Mouse (Mus musculus) neural tube, embryonic 12.5 days (tissue): ENCODE data around the gene Map2k5. TPM values are rescaled to one million over a fixed set of nuclear protein-coding genes. Genes with fewer than 3 reads are reported as not detected.

Source experiments
- ATAC-seq: fragments of 200-750 bp; cut with Nextera tagmentation; 2 replicates; pipeline ENCODE4 v1.8.0; 2017; ENCODE audit warnings: low read depth, mild to moderate bottlenecking, moderate TSS enrichment, moderate library complexity; ENCODE audit not compliant: low FRiP score
- H3K27ac ChIP-seq: fragments of 300-500 bp; sonication (generic); 2 replicates; pipeline ENCODE4 v1.5.1; 2016
- H3K27me3 ChIP-seq: fragments of 300-500 bp; sonication (generic); replicated peaks from 2 replicates; pipeline ENCODE4 v1.6.1; 2016; ENCODE audit warnings: mild to moderate bottlenecking
- H3K36me3 ChIP-seq: fragments of 300-500 bp; sonication (generic); 2 replicates; pipeline ENCODE4 v1.6.1; 2016; ENCODE audit warnings: mild to moderate bottlenecking
- H3K4me1 ChIP-seq: fragments of 300-500 bp; sonication (generic); 2 replicates; pipeline ENCODE4 v1.6.1; 2016
- H3K4me2 ChIP-seq: fragments of 300-500 bp; sonication (generic); replicated peaks from 2 replicates; pipeline ENCODE4 v1.6.1; 2016; ENCODE audit warnings: mild to moderate bottlenecking
- H3K4me3 ChIP-seq: fragments of 300-500 bp; sonication (generic); 2 replicates; pipeline ENCODE4 v1.5.1; 2016
- H3K9ac ChIP-seq: fragments of 300-500 bp; sonication (generic); 2 replicates; pipeline ENCODE4 v1.6.1; 2016; ENCODE audit warnings: mild to moderate bottlenecking
- H3K9me3 ChIP-seq: fragments of 300-500 bp; sonication (generic); 2 replicates; pipeline ENCODE4 v1.6.1; 2016; ENCODE audit warnings: mild to moderate bottlenecking
- WGBS: fragments of 180-500 bp; shearing (Covaris S2); methylation state at CpG from one replicate; pipeline ENCODE4 v1.1.7; 2016; 5-methylcytosine and 5-hydroxymethylcytosine counted together
- polyA plus RNA-seq: library from polyadenylated mRNA; unstranded; fragments of >200 nt; fragmentation: Nextera tagmentation; extraction: Ambion mirVana; gene quantifications from 2 replicates; pipeline ENCODE4 v1.2.1, GENCODE M21; 2016

The Map2k5 gene
- polyA plus RNA-seq, 1 experiment from 2014 or later = 45.9 TPM

DNA sequence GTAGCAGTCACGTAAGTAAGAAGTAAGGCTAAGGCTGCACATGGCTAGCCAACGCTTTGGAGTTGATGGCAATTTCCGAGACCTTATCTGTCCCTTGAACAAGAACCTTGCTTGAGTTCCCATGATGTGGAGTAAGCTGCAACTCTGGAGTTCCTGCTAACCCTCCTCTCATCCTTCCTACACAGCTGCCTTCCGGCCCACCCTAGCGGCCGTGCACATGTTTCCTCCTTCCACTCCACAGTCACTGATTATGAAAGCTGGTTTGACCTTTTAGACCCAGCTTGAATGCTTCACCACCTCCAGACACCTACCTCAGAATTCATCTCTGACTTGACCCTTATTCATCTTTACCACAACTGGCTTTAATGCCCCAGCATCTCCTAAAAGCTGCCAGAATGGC lies 82.9 kb downstream of the Map2k5 start:
- no peak for ATAC-seq
- Histone ChIP-seq H3K27me3 (no peaks in the 10 kb centered on the region), H3K27ac (no peak overlapping the region), H3K9ac (no peak overlapping the region), H3K4me2 (no peak overlapping the region), H3K4me1 (peaks cover 18% of the 10 kb centered on the region; the same call in 1 of the 2 replicates), H3K9me3 (no peaks in the 10 kb centered on the region), H3K4me3 (no peak overlapping the region), H3K36me3 (peaks cover 8% of the 10 kb centered on the region; the same call in 1 of the 2 replicates)
- 75% methylated on average over 6 of the region's 6 CpGs for WGBS

DNA sequence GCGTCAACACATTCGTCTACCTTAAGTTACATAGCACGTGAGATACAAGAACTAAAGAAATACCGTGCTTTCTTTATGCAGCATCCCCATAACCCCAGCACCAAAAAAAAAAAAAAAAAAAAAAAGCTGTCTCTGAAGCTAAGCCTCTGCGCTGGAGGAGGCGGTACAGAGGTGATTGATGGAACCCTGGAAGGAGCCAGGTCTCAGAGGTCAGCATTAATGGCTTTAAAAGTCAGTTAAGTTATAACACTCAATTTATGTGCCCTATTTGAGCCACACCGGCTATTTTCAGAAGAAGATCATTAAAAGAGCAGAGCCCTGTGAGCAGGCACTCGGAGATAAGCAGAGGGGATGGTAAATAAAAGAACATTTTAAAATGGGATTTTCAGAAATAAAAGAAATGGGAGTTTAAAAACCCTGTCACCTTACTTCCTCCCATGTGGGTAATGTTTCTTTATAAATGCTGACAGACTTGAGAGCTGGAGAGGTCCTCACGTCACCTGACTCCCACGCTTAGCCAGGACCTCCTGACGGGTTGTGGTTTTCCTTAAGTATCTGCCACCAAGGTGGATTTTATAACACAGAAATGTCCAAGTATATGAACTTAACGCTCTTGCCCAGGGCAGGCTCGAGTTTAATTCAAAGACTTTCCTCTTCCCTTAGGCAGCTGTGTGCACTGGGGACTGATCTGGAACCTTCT lies 83.8 kb downstream of the Map2k5 start:
- Histone ChIP-seq H3K4me2 (no peak overlapping the region), H3K4me1 (peaks cover 18% of the 10 kb centered on the region; the same call in 1 of the 2 replicates), H3K9ac (no peak overlapping the region), H3K9me3 (no peaks in the 10 kb centered on the region), H3K36me3 (peaks cover 8% of the 10 kb centered on the region; the same call in 1 of the 2 replicates), H3K27me3 (no peaks in the 10 kb centered on the region), H3K27ac (no peak overlapping the region), H3K4me3 (no peak overlapping the region)
- no peak for ATAC-seq
- WGBS = 14% methylated on average over 13 of the region's 13 CpGs

DNA sequence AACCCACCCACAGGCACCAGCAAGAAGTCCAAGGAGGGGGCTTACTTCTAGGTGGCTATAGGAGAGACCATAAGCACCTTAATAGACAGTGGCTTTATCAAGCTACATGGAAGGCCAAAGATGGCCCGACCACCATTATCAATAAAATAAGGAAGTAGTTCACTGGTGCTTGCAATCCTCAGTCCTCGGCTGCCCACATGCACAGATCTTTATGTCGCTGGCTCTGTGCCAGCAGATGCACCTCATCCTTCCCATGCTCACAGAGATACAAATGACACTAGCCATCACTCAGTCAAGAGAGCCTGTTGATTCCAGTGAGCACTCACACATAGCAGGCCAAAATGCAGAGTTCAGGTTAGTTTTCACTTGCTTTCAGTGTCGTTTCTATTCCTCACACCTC lies 89.0 kb downstream of the Map2k5 start:
- ATAC-seq = no peak
- WGBS = 95% methylated on average over 4 of the region's 4 CpGs
- no peak overlapping the region for H3K4me2 ChIP-seq
- H3K27me3 ChIP-seq = no peaks in the 10 kb centered on the region
- H3K36me3 ChIP-seq = peaks cover 8% of the 10 kb centered on the region; the same call in 1 of the 2 replicates
- no peaks in the 10 kb centered on the region for H3K4me1 ChIP-seq
- H3K9me3 ChIP-seq = no peaks in the 10 kb centered on the region
- no peak overlapping the region for H3K4me3 ChIP-seq
- H3K9ac ChIP-seq = no peak overlapping the region
- H3K27ac ChIP-seq = no peak overlapping the region

DNA sequence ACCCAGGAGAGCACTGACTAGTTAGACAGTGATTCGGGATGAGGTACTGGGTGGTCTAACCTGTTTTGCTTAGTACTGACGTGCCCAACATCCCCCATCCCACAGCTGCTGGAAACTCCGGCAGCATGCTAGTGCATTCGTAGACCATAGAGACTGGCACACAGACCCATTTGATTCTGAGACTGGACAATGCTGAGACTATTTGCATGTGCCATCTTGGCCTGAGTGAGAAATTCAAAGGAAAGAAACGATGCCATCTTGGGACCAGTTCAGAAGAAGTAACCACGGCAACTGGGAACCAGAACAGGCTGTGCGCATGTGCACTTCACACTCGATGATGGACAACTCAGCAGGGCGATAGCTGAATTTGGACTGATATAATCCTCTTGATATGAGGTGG lies 93.3 kb downstream of the Map2k5 start:
- no peak overlapping the region for H3K27ac ChIP-seq
- H3K36me3 ChIP-seq = peaks cover 8% of the 10 kb centered on the region
- no peaks in the 10 kb centered on the region for H3K27me3 ChIP-seq
- no peak overlapping the region for H3K4me2 ChIP-seq
- 85% methylated on average over 9 of the region's 9 CpGs for WGBS
- no peaks in the 10 kb centered on the region for H3K9me3 ChIP-seq
- H3K9ac ChIP-seq = no peak overlapping the region
- no peak overlapping the region for H3K4me3 ChIP-seq
- H3K4me1 ChIP-seq = no peaks in the 10 kb centered on the region
- no peak for ATAC-seq

DNA sequence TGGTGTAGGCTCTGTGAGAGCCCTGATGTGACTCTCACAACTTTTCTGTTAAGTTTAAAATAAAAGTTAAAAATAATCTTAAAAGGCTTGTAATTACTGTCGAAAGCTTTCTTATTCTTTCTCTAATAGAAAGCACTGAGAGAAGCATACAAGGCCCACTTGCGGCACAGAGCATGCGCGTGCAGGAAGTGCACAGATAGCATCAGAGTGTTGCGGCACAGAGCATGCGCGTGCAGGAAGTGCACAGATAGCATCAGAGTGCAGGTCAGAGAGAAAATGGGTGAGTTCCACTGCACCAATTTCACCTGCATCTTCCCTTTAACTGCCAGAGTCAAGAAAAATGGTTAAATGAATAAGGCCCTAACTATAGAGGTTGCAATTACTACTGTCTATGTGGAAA lies 95.7 kb downstream of the Map2k5 start:
- no peaks in the 10 kb centered on the region for H3K4me1 ChIP-seq
- 97% methylated on average over 7 of the region's 7 CpGs for WGBS
- H3K27me3 ChIP-seq = no peaks in the 10 kb centered on the region
- H3K27ac ChIP-seq = no peak overlapping the region
- H3K9ac ChIP-seq = no peak overlapping the region
- H3K4me3 ChIP-seq = no peak overlapping the region
- peaks cover 8% of the 10 kb centered on the region for H3K36me3 ChIP-seq
- no peaks in the 10 kb centered on the region for H3K9me3 ChIP-seq
- no peak overlapping the region for H3K4me2 ChIP-seq
- no peak for ATAC-seq

DNA sequence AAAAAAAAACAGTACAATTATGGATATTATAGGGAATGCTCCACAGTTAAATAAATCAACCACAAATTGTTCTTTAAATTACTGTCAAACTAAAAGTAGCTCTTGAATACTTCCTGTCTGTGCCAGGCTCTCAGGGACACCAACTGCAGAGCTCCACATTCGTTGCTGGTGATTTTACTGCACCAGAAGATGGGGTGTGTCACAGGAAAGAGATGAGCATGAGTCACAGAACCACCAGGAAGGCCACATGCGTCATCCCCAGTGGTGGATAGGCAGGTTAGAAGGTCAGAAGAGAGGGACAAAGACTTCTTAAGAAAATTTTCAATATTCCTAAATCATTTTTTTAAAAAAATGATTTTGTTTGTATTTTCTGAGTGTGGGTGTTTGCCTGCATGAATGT lies 96.6 kb downstream of the Map2k5 start:
- ATAC-seq = no peak
- Histone ChIP-seq H3K9ac (no peak overlapping the region), H3K27ac (no peak overlapping the region), H3K4me2 (no peak overlapping the region), H3K36me3 (peaks cover 8% of the 10 kb centered on the region), H3K27me3 (no peaks in the 10 kb centered on the region), H3K4me1 (no peaks in the 10 kb centered on the region), H3K4me3 (no peak overlapping the region), H3K9me3 (no peaks in the 10 kb centered on the region)
- 90% methylated on average over 2 of the region's 2 CpGs for WGBS

DNA sequence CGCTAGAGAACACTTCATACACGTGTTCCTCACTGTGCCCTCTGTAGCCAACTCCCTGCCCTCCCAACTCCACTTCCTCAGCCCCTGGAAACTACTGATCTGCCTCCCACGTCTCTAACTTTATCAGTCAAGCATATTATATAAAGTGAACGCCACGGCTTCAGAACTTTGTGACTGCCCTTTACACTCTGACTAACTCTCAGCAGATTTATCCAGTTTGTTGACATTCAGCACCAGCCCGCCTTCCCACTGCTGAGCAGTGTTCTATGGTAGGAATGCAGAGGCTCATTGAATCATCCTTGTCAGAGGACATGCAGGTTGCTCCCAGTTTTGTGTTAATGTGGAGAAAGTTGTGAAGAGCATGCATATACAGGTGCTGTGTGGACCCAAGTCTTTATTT lies 103.9 kb downstream of the Map2k5 start:
- Histone ChIP-seq H3K36me3 (no peaks in the 10 kb centered on the region), H3K27ac (no peak overlapping the region), H3K4me3 (no peak overlapping the region), H3K27me3 (no peaks in the 10 kb centered on the region), H3K4me1 (peaks cover 19% of the 10 kb centered on the region), H3K9me3 (no peaks in the 10 kb centered on the region), H3K4me2 (no peak overlapping the region), H3K9ac (no peak overlapping the region)
- WGBS = 90% methylated on average over 6 of the region's 6 CpGs
- no peak for ATAC-seq

DNA sequence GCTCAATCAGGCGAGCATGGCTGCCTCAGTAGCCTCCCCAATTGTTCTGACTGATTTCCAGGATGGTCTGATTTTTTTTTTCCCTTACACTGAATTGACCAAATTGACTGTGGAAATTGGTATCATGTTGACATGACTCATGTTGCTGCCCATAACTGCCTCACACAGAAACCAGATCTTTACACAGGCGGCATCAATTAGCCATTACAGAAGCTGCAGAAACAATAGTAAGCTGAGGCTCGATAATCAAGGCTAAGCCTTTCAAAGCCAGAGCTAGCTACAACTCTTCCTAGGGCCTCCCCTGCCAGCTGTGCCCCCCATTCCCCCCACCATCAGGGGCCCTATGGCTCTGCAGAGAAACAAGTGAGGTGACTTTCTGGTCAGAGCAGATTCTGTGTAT lies 107.9 kb downstream of the Map2k5 start:
- WGBS = 29% methylated on average over 3 of the region's 3 CpGs
- no peak overlapping the region for H3K27ac ChIP-seq

DNA sequence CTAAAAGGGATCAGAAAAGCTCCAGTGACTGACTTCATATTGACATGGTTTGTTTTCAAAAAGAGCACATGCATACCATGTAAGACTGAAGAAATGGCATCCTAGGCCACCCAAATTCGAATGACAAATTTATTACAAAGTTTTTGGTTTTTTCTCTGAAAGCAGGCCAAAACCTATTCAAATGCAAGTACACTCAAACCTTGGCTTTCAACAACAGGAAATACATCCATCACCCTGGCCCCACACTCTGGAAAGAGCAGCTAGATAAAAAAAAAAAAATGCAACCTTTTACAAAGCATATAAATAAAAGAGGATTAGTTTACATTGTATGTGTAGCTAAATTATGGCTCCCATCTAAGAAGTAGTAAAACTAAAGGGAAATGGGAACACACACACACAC lies 114.5 kb downstream of the Map2k5 start:
- no peak overlapping the region for H3K9ac ChIP-seq
- no peak for ATAC-seq
- H3K4me1 ChIP-seq = 0 out of 2 replicates have a peak, but pooled peaks cover 3% of the 10 kb centered on the region
- H3K27ac ChIP-seq = no peak overlapping the region
- no peak overlapping the region for H3K4me3 ChIP-seq
- no peak overlapping the region for H3K4me2 ChIP-seq
- 84% methylated on average over 1 of the region's 1 CpGs for WGBS
- H3K27me3 ChIP-seq = no peaks in the 10 kb centered on the region
- no peaks in the 10 kb centered on the region for H3K9me3 ChIP-seq
- no peaks in the 10 kb centered on the region for H3K36me3 ChIP-seq

More for the DNA sequence above, 107.9 kb downstream of the Map2k5 start:
- no peaks in the 10 kb centered on the region for H3K9me3 ChIP-seq
- no peak for ATAC-seq
- H3K4me3 ChIP-seq = no peak overlapping the region
- peaks cover 19% of the 10 kb centered on the region for H3K4me1 ChIP-seq
- no peak overlapping the region for H3K9ac ChIP-seq
- no peak overlapping the region for H3K4me2 ChIP-seq
- H3K27me3 ChIP-seq = no peaks in the 10 kb centered on the region
- H3K36me3 ChIP-seq = no peaks in the 10 kb centered on the region

DNA sequence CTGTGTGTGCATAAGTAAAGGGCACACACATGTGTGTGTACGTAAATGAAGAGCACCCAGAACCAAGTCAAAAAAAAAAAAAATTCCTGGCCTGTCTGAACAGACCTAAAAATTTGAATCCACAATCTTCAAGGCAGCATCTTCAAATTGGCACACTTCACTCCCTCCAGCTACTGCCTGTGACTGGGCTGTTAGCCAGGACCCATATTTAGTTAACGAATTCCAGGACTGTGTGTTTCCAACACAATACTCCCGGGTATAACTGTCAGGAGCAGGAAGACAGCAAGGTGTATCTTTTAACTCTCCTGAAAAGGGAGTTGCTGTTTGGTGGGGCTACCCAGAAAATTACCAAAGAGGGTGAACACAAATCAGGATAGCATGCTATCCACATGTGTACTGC lies 118.9 kb downstream of the Map2k5 start:
- 0 out of 2 replicates have a peak, but pooled peaks cover 3% of the 10 kb centered on the region for H3K4me1 ChIP-seq
- no peak overlapping the region for H3K4me3 ChIP-seq
- no peak overlapping the region for H3K27ac ChIP-seq
- H3K27me3 ChIP-seq = no peaks in the 10 kb centered on the region
- 90% methylated on average over 3 of the region's 3 CpGs for WGBS
- peaks cover 4% of the 10 kb centered on the region; the same call in 1 of the 2 replicates for H3K36me3 ChIP-seq
- H3K9me3 ChIP-seq = no peaks in the 10 kb centered on the region
- no peak overlapping the region for H3K9ac ChIP-seq
- no peak overlapping the region for H3K4me2 ChIP-seq
- ATAC-seq = no peak

DNA sequence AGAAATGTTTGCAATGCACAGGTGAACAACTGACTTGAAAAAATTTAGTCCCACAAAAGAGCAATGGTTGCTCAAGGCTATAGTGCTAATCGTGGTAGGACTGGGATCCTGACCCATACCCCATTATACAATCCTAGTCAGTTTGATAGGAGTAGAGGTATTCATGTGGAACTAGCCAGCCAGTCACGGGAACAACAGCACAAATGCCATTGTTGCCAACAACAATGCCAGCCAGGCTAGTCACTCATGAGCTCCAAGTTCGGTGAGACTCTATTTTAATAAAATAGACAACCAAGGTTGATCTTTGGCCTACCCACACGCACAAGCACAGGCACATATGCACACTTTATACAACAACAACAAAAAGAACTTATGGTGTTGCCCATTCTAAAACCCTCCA lies 120.0 kb downstream of the Map2k5 start:
- Histone ChIP-seq H3K9me3 (no peaks in the 10 kb centered on the region), H3K4me1 (0 out of 2 replicates have a peak, but pooled peaks cover 3% of the 10 kb centered on the region), H3K27me3 (no peaks in the 10 kb centered on the region), H3K27ac (no peak overlapping the region), H3K4me3 (no peak overlapping the region), H3K4me2 (no peak overlapping the region), H3K9ac (no peak overlapping the region), H3K36me3 (peaks cover 4% of the 10 kb centered on the region; the same call in 1 of the 2 replicates)
- no peak for ATAC-seq
- 71% methylated on average over 4 of the region's 4 CpGs for WGBS

DNA sequence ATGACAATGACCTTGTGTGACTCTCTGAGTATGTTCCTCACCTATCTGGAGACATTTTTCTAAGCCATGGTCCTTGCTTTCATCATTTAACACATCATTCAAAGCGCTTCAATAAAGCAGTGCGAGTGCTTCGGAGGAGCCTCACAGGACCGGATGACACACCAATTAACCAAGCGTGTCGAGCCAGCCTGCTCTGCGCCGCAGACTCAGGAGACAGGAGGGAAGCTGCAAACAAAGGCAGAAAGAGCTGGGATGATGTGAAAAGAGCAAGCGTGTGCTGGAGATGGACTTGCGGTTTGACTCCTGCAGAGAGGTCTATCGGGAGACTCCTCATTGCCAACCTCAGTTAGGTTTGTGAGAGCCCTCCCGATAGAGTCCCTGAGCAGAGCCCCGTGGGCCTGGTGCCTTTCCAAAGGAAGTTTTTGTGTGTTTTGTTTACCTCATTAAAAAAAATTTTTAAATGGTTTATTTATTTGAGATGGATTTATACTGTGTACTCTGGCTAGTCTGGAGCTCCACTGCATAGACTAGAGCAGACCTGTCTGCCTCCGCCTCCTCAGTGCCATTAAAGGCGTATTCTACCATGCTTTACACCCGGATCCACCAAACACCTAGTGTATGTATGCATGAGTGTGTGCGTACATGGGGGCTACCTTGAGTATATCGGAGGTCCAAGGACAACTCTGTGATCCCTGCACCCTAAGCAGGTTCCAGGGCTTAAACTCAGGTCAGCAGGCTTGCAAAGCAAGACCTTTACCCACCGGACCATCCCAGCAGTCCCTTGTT lies 126.7 kb downstream of the Map2k5 start:
- Histone ChIP-seq H3K36me3 (no peaks in the 10 kb centered on the region; the same call in 1 of the 2 replicates), H3K27me3 (no peaks in the 10 kb centered on the region), H3K4me3 (no peak overlapping the region), H3K4me1 (peaks cover 15% of the 10 kb centered on the region), H3K9me3 (no peaks in the 10 kb centered on the region), H3K27ac (no peak overlapping the region), H3K9ac (no peak overlapping the region), H3K4me2 (peak overlapping the region; percentile 15; the same call in 1 of the 2 replicates)
- ATAC-seq = peak; percentile 48; the same call in 1 of the 2 replicates
- 54% methylated on average over 19 of the region's 19 CpGs for WGBS
